Mouse (Mus musculus) left cerebral cortex, postnatal 4 days (tissue): Measurements from ENCODE around the gene Taf1. TPM values are rescaled to one million over a fixed set of nuclear protein-coding genes. Genes with fewer than 3 reads are reported as not detected.
A peak's percentile ranks its signal among the peaks of the same experiment; 100 is the strongest.
"Not testable (repeated sequence)": the region's sequence is repeated elsewhere in the genome, so short reads cannot be mapped to it uniquely, and the experiment has no call there.

ENCODE experiments used
- DNase-seq: peaks from one replicate; pipeline ENCODE4 v3.0.0-alpha.2; 2022
- intact Hi-C: fragments of 180-260 bp; cut with DNase I; formaldehyde crosslinking; loops from one replicate; pipeline ENCODE4 v1.15.1; 2025
- total RNA-seq, 2 experiments: library from RNA; stranded (reverse); gene quantifications; 2 replicates each; pipeline ENCODE4 v1.2.3; 2021

The Taf1 gene
- total RNA-seq = 10 to 100 TPM; 51.3 to 55.8 TPM

- intact Hi-C loops = no loop called here
- peak; percentile 92 for DNase-seq
These were observed at the start of gene Taf1 for GRCm38 (mm10) chrX:101532347-101533221. Taf1 (plus strand) TSS chrX:101532734.

GRCm38 (mm10) chrX:101486487-101487152 is 45.9 kb upstream of the Taf1 start:
- peak; percentile 63 for DNase-seq
- intact Hi-C loops = not testable (repeated sequence)

- peak; percentile 1 for DNase-seq
These were observed 27.9 kb upstream of the Taf1 start for GRCm38 (mm10) chrX:101504636-101505035.

GRCm38 (mm10) chrX:101515710-101516109 is 16.8 kb upstream of the Taf1 start:
- no peak for DNase-seq
- intact Hi-C loops = no loop called here

More at GRCm38 (mm10) chrX:101504636-101505035, 27.9 kb upstream of the Taf1 start:
- intact Hi-C loops = no loop called here

GRCm38 (mm10) chrX:101518006-101518405 is 14.5 kb upstream of the Taf1 start:
- intact Hi-C loops = no loop called here

GRCm38 (mm10) chrX:101522027-101522426 is 10.5 kb upstream of the Taf1 start:
- no peak for DNase-seq
- intact Hi-C loops = no loop called here

More at GRCm38 (mm10) chrX:101518006-101518405, 14.5 kb upstream of the Taf1 start:
- no peak for DNase-seq

GRCm38 (mm10) chrX:101527356-101527755 is 5.2 kb upstream of the Taf1 start:
- intact Hi-C loops = no loop called here
- no peak for DNase-seq

GRCm38 (mm10) chrX:101585455-101585854 is 52.9 kb downstream of the Taf1 start:
- intact Hi-C loops = no loop called here
- DNase-seq = no peak

GRCm38 (mm10) chrX:101616183-101616582 is 83.6 kb downstream of the Taf1 start:
- no peak for DNase-seq
- intact Hi-C loops = no loop called here

- no peak for DNase-seq
- intact Hi-C loops = no loop called here
These were observed 85.4 kb downstream of the Taf1 start for GRCm38 (mm10) chrX:101617889-101618288.

GRCm38 (mm10) chrX:101620317-101620716 is 87.8 kb downstream of the Taf1 start:
- intact Hi-C loops = no loop called here
- no peak for DNase-seq

- no peak for DNase-seq
- intact Hi-C loops = no loop called here
These were observed 90.0 kb downstream of the Taf1 start for GRCm38 (mm10) chrX:101622539-101622938.

- no peak for DNase-seq
- intact Hi-C loops = no loop called here
These were observed 104.4 kb downstream of the Taf1 start for GRCm38 (mm10) chrX:101636821-101637525.

GRCm38 (mm10) chrX:101638856-101639255 is 106.3 kb downstream of the Taf1 start:
- no peak for DNase-seq
- intact Hi-C loops = no loop called here

GRCm38 (mm10) chrX:101639306-101639705 is 106.8 kb downstream of the Taf1 start:
- intact Hi-C loops = no loop called here
- DNase-seq = no peak

GRCm38 (mm10) chrX:101639741-101640166 is 107.2 kb downstream of the Taf1 start, which contains the start of gene Ogt:
Ogt (plus strand) TSS chrX:101640060.
- DNase-seq = peak; percentile 88
- intact Hi-C loops = no loop called here

- peak; percentile 49 for DNase-seq
- intact Hi-C loops = no loop called here
These were observed 107.9 kb downstream of the Taf1 start for GRCm38 (mm10) chrX:101640194-101641160.

GRCm38 (mm10) chrX:101641161-101641530 is 108.6 kb downstream of the Taf1 start:
- intact Hi-C loops = no loop called here
- DNase-seq = no peak

- intact Hi-C loops = no loop called here
- no peak for DNase-seq
These were observed 109.6 kb downstream of the Taf1 start for GRCm38 (mm10) chrX:101642091-101642490.

- intact Hi-C loops = no loop called here
These were observed 112.8 kb downstream of the Taf1 start for GRCm38 (mm10) chrX:101645286-101645685.

More at GRCm38 (mm10) chrX:101645286-101645685, 112.8 kb downstream of the Taf1 start:
- DNase-seq = no peak
